Comparison of ENCODE assay signal across 9 mouse cellular contexts in genomic region chr5:5664371-5664926, GRCm38 (mm10). TPM values are rescaled to one million over a fixed set of nuclear protein-coding genes. Genes with fewer than 3 reads are reported as not detected.
A peak's percentile ranks its signal among the peaks of the same experiment; 100 is the strongest.
DNase-seq lines count a peak whose midpoint lies in the region; ATAC-seq and TF ChIP-seq lines count a peak whose summit lies in the region.
"Had no signal": no experiment of that assay in that cellular context is flagged by ENCODE, and none has a peak within 500 bp of the region (broad histone marks: within the 10 kb centered on the region; RNA-seq: fewer than 3 reads in every experiment).

No protein-coding gene starts in this region.

- no peak overlapping the region; the same call in 1 of the 2 replicates for H3K9ac ChIP-seq in intestine, postnatal 0 days (ENCODE audit: low read depth, low read length)
- H3K9ac ChIP-seq in neural tube, embryonic 13.5 days, result peak overlapping the region; percentile 85

- TF ChIP-seq POLR2A in lung, adult 2 months (IDR thresholded peaks at IDR 0.05; ENCODE audit: borderline replicate concordance, extremely low read depth, low read depth, low read length), result no peak

- DNase-seq in lung, adult 2 months, result no peak
- DNase-seq in lung, postnatal 36 days, result no peak
- no peak for DNase-seq in forebrain, embryonic 10.5 days (ENCODE audit: extremely low spot score, low spot score)
- no peak for DNase-seq in layer of hippocampus, postnatal 36 days
- DNase-seq in Muller cell, postnatal 12 days (ENCODE audit: inconsistent ontology term), result no peak
- no peak for DNase-seq in spleen, postnatal 36 days (ENCODE audit: low spot score in 2 of 2)

- no peaks in the 10 kb centered on the region for H3K9me3 ChIP-seq in forebrain, embryonic 10.5 days
- H3K9me3 ChIP-seq in intestine, postnatal 0 days (ENCODE audit: control insufficient read depth), result no peaks in the 10 kb centered on the region
- H3K9me3 ChIP-seq in neural tube, embryonic 13.5 days, result no peaks in the 10 kb centered on the region

- H3K4me3 ChIP-seq in lung, adult 2 months (replicated peaks; ENCODE audit: extremely low read depth, low read depth, low read length), result peak overlapping the region; percentile 76
- peak overlapping the region; percentile 84 for H3K4me3 ChIP-seq in forebrain, embryonic 10.5 days
- peak overlapping the region; percentile 48 for H3K4me3 ChIP-seq in intestine, postnatal 0 days (ENCODE audit: low read depth, low read length)
- H3K4me3 ChIP-seq in neural tube, embryonic 13.5 days, result peak overlapping the region; percentile 71

- peak overlapping the region; percentile 88 for H3K27ac ChIP-seq in forebrain, embryonic 10.5 days
- H3K27ac ChIP-seq in intestine, postnatal 0 days (ENCODE audit: low read depth, low read length), result no peak overlapping the region
- peak overlapping the region; percentile 77 for H3K27ac ChIP-seq in neural tube, embryonic 13.5 days (replicated peaks)

- peak overlapping the region; percentile 99 for H3K4me2 ChIP-seq in intestine, postnatal 0 days (replicated peaks; ENCODE audit: low read depth)
- peak overlapping the region; percentile 87 for H3K4me2 ChIP-seq in neural tube, embryonic 13.5 days

- ATAC-seq in intestine, postnatal 0 days, result no peak
- peak; percentile 19; the same call in 1 of the 2 replicates for ATAC-seq in neural tube, embryonic 13.5 days (ENCODE audit: low read depth)

- H3K27me3 ChIP-seq in forebrain, embryonic 10.5 days (ENCODE audit: poor library complexity, severe bottlenecking), result peaks cover 5% of the 10 kb centered on the region; the same call in 1 of the 2 replicates
- H3K27me3 ChIP-seq in intestine, postnatal 0 days (replicated peaks; ENCODE audit: control insufficient read depth, insufficient read depth, low read length), result no peaks in the 10 kb centered on the region
- H3K27me3 ChIP-seq in neural tube, embryonic 13.5 days, result 0 out of 2 replicates have a peak, but pooled peaks cover 7% of the 10 kb centered on the region

- no peaks in the 10 kb centered on the region; the same call in 1 of the 2 replicates for H3K4me1 ChIP-seq in lung, adult 2 months (ENCODE audit: control insufficient read depth, insufficient read depth, low read length)
- peaks cover 20% of the 10 kb centered on the region for H3K4me1 ChIP-seq in forebrain, embryonic 10.5 days
- 0 out of 2 replicates have a peak, but pooled peaks cover 3% of the 10 kb centered on the region for H3K4me1 ChIP-seq in intestine, postnatal 0 days (replicated peaks; ENCODE audit: control insufficient read depth, insufficient read depth, low read length)
- H3K4me1 ChIP-seq in neural tube, embryonic 13.5 days (replicated peaks), result peaks cover 24% of the 10 kb centered on the region

- peaks cover 7% of the 10 kb centered on the region for H3K36me3 ChIP-seq in forebrain, embryonic 10.5 days (replicated peaks)
- no peaks in the 10 kb centered on the region for H3K36me3 ChIP-seq in intestine, postnatal 0 days (ENCODE audit: control insufficient read depth, insufficient read depth)
- H3K36me3 ChIP-seq in neural tube, embryonic 13.5 days, result no peaks in the 10 kb centered on the region

- WGBS in lung, adult 2 months, result 60% methylated on average over 6 of the region's 6 CpGs
- 60% methylated on average over 6 of the region's 6 CpGs for WGBS in forebrain, embryonic 10.5 days
- 56% methylated on average over 6 of the region's 6 CpGs for WGBS in intestine, postnatal 0 days
- 56% methylated on average over 6 of the region's 6 CpGs for WGBS in neural tube, embryonic 13.5 days

- TF ChIP-seq CTCF in lung, adult 2 months (IDR thresholded peaks at IDR 0.05; ENCODE audit: insufficient read depth, low read length), result no peak
- TF ChIP-seq CTCF in intestine, postnatal 0 days (IDR thresholded peaks at IDR 0.05; ENCODE audit: low read depth), result no peak

RNA-seq across cellular contexts. Expression of gene Cfap69, which starts 0.4 kb away (rescaled TPM):
- polyA plus RNA-seq in lung, adult 2 months (2012; rRNA removed), result 10.3 and 11.7 TPM in 2 replicates
- 3.7 and 3.8 TPM in 2 replicates for polyA plus RNA-seq in forebrain, embryonic 10.5 days (2016; fragmentation: Nextera tagmentation; extraction: Ambion mirVana)
- 0.38 and 1.3 TPM in 2 replicates for polyA plus RNA-seq in intestine, postnatal 0 days (2015; fragmentation: Nextera tagmentation; extraction: Ambion mirVana)
- polyA plus RNA-seq in neural tube, embryonic 13.5 days (2015; fragmentation: Nextera tagmentation; extraction: Ambion mirVana), result 3.7 and 5.2 TPM in 2 replicates
- total RNA-seq in layer of hippocampus, postnatal 36 days (2021), result 10 to 100 TPM; 14.5 to 17.3 TPM
- total RNA-seq: megakaryocyte progenitor cell, adult 5-6 weeks had no signal

RNA-seq across cellular contexts. Expression of gene Steap2, which starts 29.9 kb away (rescaled TPM):
- 5.1 and 5.7 TPM in 2 replicates for polyA plus RNA-seq in lung, adult 2 months (2012; rRNA removed)
- polyA plus RNA-seq in forebrain, embryonic 10.5 days (2016; fragmentation: Nextera tagmentation; extraction: Ambion mirVana), result 6.5 and 6.8 TPM in 2 replicates
- 6.5 and 6.9 TPM in 2 replicates for polyA plus RNA-seq in intestine, postnatal 0 days (2015; fragmentation: Nextera tagmentation; extraction: Ambion mirVana)
- 6.0 and 6.2 TPM in 2 replicates for polyA plus RNA-seq in neural tube, embryonic 13.5 days (2015; fragmentation: Nextera tagmentation; extraction: Ambion mirVana)
- 1 to 10 TPM; 6.2 to 6.7 TPM for total RNA-seq in layer of hippocampus, postnatal 36 days (2021)
- total RNA-seq: megakaryocyte progenitor cell, adult 5-6 weeks had no signal
